Mouse (Mus musculus): ENCODE measurements around the gene Stk38. TPM values are rescaled to one million over a fixed set of nuclear protein-coding genes. Genes with fewer than 3 reads are reported as not detected.

Gene Stk38
- polyA plus RNA-seq, 1 experiment, result 32.2 TPM

DNA sequence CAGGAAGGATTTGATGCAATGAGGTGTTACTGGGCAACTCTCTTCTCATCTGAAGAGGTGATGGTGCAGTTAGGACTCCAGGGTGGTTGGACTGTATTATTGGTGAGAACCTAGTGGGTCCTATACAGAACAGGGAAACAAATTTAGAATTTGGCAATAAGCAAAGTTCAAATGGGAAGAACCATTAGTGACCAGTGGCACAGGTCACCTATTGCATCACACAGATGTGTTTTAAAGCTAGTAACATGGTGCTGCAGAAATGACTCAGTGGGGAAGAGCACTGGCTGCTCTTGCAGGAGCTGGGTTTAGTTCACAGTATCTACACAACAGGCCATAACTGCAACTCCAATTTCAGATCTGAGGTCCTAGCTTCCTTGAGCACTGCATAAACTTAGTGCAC lies 37.7 kb downstream of the Stk38 start:
- peaks cover 31% of the 10 kb centered on the region for H3K4me1 ChIP-seq
- H3K36me3 ChIP-seq (replicated peaks; ENCODE audit: low read length), result peaks cover 98% of the 10 kb centered on the region
- H3K4me3 ChIP-seq (replicated peaks), result no peak overlapping the region
- no peak for TF ChIP-seq GATA1 (IDR thresholded peaks at IDR 0.05; ENCODE audit: borderline replicate concordance, low read length)
- H3K9me3 ChIP-seq, result no peaks in the 10 kb centered on the region
- H3K27me3 ChIP-seq (replicated peaks), result no peaks in the 10 kb centered on the region

DNA sequence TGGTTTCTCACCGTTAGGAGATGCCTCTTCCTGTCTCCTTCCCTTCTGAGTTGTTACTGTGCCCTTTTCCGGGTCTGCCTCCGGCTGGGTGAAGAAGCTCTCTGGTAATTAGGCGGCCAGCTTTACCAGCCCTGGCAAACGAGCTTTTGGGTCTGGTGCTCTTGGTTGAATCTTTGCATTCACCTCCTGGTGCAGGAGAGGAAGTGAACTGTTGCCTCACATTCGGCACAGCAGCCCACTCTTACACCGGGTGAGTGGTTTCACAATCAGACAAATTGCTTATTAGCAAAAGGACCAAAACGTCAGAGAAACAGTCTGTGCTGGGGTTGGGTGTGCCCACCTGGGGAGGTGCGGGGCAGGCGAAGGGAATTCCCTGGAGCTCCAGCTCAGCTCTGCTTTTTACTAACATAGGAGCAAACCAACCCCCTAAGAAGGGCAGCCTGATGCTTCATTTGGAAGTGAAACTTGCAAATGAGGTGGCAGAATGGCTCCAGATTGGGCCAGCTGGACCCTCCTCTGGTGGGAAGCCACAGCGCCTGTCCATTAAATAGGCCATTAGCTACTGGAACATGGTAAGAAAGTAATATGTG lies 40.7 kb downstream of the Stk38 start:
- TF ChIP-seq GATA1 (IDR thresholded peaks at IDR 0.05; ENCODE audit: borderline replicate concordance, low read length) (no peak), FLI1 (IDR thresholded peaks at IDR 0.05; ENCODE audit: low read length) (no peak)
- no peaks in the 10 kb centered on the region for H3K27me3 ChIP-seq (replicated peaks)
- H3K4me3 ChIP-seq (replicated peaks), result no peak overlapping the region
- H3K9me3 ChIP-seq, result no peaks in the 10 kb centered on the region
- H3K4me1 ChIP-seq, result peaks cover 49% of the 10 kb centered on the region
- H3K36me3 ChIP-seq (replicated peaks; ENCODE audit: low read length), result peaks cover 98% of the 10 kb centered on the region

DNA sequence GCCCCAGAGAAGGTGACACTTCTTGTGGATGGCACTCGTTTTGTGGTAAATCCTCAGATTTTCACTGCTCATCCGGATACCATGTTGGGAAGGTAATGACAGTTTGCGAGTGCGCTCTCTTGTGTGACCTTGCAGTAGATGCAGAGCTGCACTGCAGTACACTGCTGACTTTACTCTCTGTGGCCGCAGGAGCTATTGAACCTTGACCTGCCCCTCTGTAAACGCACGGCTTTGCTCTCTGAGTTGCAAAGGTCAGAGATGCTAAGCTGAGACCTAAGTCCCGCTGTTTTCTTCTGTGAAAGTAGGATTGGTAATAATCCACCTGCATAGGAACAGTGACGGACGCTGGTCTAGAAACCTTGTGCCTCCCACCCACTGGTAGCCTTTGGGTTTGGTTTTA lies 46.2 kb downstream of the Stk38 start:
- no peaks in the 10 kb centered on the region for H3K27me3 ChIP-seq (replicated peaks)
- H3K4me3 ChIP-seq (replicated peaks), result no peak overlapping the region
- H3K4me1 ChIP-seq, result peaks cover 66% of the 10 kb centered on the region
- no peaks in the 10 kb centered on the region for H3K9me3 ChIP-seq
- peaks cover 88% of the 10 kb centered on the region for H3K36me3 ChIP-seq (replicated peaks; ENCODE audit: low read length)
- no peak for TF ChIP-seq GATA1 (IDR thresholded peaks at IDR 0.05; ENCODE audit: borderline replicate concordance, low read length)
- TF ChIP-seq FLI1 (IDR thresholded peaks at IDR 0.05; ENCODE audit: low read length), result no peak

DNA sequence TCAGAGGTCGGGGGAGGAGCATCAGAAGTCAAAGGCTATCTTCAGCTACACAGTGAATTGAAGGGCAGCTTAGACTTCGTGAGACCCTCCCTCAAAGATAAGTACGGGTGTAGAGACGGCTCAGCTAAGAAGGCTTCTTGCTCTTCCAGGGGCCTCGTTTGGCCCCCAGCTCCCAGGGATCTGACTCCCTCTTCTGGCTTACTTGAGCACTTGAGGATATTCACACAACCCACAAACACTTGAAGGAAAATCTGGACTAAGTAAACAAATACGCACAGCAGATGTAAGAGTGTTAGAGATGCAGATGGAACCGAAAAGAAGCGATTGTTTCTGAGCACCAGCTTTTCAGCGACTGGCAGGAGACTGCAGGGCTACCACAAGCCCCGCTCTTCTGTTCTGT lies 47.2 kb downstream of the Stk38 start:
- Histone ChIP-seq H3K27me3 (replicated peaks) (no peaks in the 10 kb centered on the region), H3K9me3 (no peaks in the 10 kb centered on the region), H3K4me3 (replicated peaks) (no peak overlapping the region), H3K36me3 (replicated peaks; ENCODE audit: low read length) (peaks cover 86% of the 10 kb centered on the region), H3K4me1 (peaks cover 60% of the 10 kb centered on the region)
- TF ChIP-seq GATA1 (IDR thresholded peaks at IDR 0.05; ENCODE audit: borderline replicate concordance, low read length) (no peak), FLI1 (IDR thresholded peaks at IDR 0.05; ENCODE audit: low read length) (no peak)

DNA sequence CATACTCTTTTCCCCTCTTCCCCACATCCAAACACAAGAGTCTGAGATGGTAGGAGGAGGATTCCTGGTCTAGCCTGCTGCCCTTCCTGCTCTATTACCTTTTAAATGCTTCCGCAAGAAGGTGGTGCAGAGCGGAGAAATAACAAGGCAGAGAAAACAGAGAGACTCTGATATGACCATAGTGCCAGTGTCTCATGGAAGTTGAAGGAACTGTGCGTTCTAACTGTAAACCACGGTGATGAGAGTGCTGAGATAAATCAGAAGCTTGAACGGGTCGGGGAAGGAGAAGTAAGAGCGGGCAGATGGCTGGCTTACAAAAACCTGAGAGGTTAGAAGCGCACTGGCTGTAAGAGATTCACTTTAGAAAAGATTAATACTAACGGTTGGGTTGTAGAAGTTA lies 53.4 kb downstream of the Stk38 start:
- Histone ChIP-seq H3K4me3 (replicated peaks) (peak overlapping the region; percentile 51), H3K36me3 (replicated peaks; ENCODE audit: low read length) (peaks cover 37% of the 10 kb centered on the region), H3K27me3 (replicated peaks) (no peaks in the 10 kb centered on the region), H3K4me1 (peaks cover 57% of the 10 kb centered on the region), H3K9me3 (no peaks in the 10 kb centered on the region)
- TF ChIP-seq FLI1 (IDR thresholded peaks at IDR 0.05; ENCODE audit: low read length) (no peak), GATA1 (IDR thresholded peaks at IDR 0.05; ENCODE audit: borderline replicate concordance, low read length) (no peak)

GRCm38 (mm10) chr17:28953251-28953650 lies 54.5 kb downstream of the Stk38 start:
- Histone ChIP-seq H3K36me3 (replicated peaks; ENCODE audit: low read length) (peaks cover 32% of the 10 kb centered on the region), H3K4me1 (peaks cover 51% of the 10 kb centered on the region), H3K9me3 (no peaks in the 10 kb centered on the region), H3K4me3 (replicated peaks) (peak overlapping the region; percentile 95), H3K27me3 (replicated peaks) (no peaks in the 10 kb centered on the region)
- TF ChIP-seq FLI1 (IDR thresholded peaks at IDR 0.05; ENCODE audit: low read length) (no peak), GATA1 (IDR thresholded peaks at IDR 0.05; ENCODE audit: borderline replicate concordance, low read length) (no peak)

DNA sequence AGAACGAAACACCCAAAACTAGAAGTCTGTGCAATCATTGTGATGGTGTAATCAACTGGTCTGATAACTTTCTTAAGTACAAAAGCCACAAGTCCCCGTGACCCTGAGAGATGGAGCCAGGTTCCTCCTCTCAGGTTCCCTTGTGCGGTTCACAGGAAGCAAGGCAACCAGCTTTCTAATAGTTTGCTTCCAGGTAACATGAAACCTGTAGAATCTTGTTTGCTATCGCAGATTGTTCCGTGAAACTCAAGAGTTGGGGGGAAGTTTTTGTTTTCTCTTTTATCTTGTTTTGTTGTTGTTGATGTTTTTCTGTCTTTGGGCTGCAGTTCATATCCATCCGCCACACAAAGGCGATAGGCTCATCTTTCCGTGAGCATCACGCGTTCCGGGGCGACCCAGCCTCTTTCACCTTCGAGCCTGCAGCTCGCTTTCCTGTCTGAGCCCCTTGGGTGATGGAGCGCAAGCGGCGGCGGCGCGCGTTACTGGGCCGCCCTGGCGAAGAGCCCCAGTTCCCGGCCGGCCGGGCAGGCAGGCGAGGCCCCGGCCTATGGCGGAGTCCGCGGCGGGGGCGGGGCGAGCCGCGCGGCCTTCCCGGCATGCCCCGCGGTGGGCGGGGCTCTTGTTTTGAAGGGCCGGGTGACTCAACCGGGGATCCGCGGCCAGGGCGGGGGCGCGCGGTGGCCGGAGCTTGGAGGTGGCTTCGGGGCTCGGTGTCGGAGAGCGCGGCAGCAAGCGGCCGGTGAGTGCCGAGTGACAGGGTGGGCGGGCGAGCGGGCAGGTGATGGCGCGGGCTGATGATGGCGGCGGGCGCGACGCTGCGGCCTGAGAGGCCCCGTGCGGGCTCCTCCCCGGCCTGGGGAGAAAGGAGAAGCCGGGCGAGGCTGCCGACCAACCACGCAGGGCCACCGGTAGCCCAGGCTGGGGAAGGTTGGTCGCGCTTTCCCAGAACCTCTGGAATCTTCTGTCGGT lies 55.7 kb downstream of the Stk38 start, which contains the start of gene Kctd20:
TSS of gene Kctd20 (plus strand) at position 120 of the 969 bp plus-strand sequence.
- no peak for TF ChIP-seq GATA1 (IDR thresholded peaks at IDR 0.05; ENCODE audit: borderline replicate concordance, low read length)
- TF ChIP-seq FLI1 (IDR thresholded peaks at IDR 0.05; ENCODE audit: low read length), result no peak
- H3K9me3 ChIP-seq, result peaks cover 5% of the 10 kb centered on the region

GRCm38 (mm10) chr17:28950751-28951150 lies 57.0 kb downstream of the Stk38 start:
- peaks cover 38% of the 10 kb centered on the region for H3K4me1 ChIP-seq
- peaks cover 3% of the 10 kb centered on the region for H3K27me3 ChIP-seq (replicated peaks)
- no peak overlapping the region for H3K4me3 ChIP-seq (replicated peaks)
- H3K36me3 ChIP-seq (replicated peaks; ENCODE audit: low read length), result peaks cover 11% of the 10 kb centered on the region
- H3K9me3 ChIP-seq, result peaks cover 13% of the 10 kb centered on the region
- TF ChIP-seq GATA1 (IDR thresholded peaks at IDR 0.05; ENCODE audit: borderline replicate concordance, low read length) (no peak), FLI1 (IDR thresholded peaks at IDR 0.05; ENCODE audit: low read length) (no peak)

More for the DNA sequence above, 55.7 kb downstream of the Stk38 start, which contains the start of gene Kctd20:
- Histone ChIP-seq H3K36me3 (replicated peaks; ENCODE audit: low read length) (peaks cover 22% of the 10 kb centered on the region), H3K27me3 (replicated peaks) (no peaks in the 10 kb centered on the region), H3K4me3 (replicated peaks) (peak within 1 kb of the TSS; percentile 95), H3K4me1 (peaks cover 44% of the 10 kb centered on the region)

DNA sequence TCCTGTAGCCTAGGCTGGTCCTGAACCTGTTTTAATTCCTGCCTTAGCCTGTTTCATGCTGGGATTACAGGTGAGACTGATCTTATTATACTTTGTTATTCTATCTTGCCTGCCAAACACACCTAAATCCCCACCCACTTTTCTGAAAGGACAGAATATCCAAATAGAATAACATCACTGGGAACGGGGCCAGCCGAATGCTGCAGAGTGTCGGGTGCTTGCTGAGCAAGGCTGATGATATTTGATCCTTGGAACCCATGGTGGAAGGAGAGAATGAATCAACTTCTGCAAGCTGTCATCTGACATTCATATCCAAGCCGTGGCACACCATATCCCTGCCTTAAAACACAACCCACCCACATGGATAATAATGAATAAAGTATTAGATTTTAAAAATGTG lies 59.1 kb downstream of the Stk38 start:
- Histone ChIP-seq H3K4me3 (replicated peaks) (no peak overlapping the region), H3K4me1 (peaks cover 26% of the 10 kb centered on the region), H3K27me3 (replicated peaks) (peaks cover 3% of the 10 kb centered on the region), H3K9me3 (peaks cover 13% of the 10 kb centered on the region), H3K36me3 (replicated peaks; ENCODE audit: low read length) (no peaks in the 10 kb centered on the region)
- TF ChIP-seq FLI1 (IDR thresholded peaks at IDR 0.05; ENCODE audit: low read length), result no peak
- no peak for TF ChIP-seq GATA1 (IDR thresholded peaks at IDR 0.05; ENCODE audit: borderline replicate concordance, low read length)

Data from megakaryocyte, embryonic 14.5 days (primary cell).